Mouse (Mus musculus) retina, postnatal 1 day (tissue): Measurements from ENCODE around the gene Tspoap1.
A peak's percentile ranks its signal among the peaks of the same experiment; 100 is the strongest.

Experiments
- DNase-seq: peaks from one replicate; pipeline ENCODE4 v3.0.0-alpha.2; 2012

The Tspoap1 gene

DNA sequence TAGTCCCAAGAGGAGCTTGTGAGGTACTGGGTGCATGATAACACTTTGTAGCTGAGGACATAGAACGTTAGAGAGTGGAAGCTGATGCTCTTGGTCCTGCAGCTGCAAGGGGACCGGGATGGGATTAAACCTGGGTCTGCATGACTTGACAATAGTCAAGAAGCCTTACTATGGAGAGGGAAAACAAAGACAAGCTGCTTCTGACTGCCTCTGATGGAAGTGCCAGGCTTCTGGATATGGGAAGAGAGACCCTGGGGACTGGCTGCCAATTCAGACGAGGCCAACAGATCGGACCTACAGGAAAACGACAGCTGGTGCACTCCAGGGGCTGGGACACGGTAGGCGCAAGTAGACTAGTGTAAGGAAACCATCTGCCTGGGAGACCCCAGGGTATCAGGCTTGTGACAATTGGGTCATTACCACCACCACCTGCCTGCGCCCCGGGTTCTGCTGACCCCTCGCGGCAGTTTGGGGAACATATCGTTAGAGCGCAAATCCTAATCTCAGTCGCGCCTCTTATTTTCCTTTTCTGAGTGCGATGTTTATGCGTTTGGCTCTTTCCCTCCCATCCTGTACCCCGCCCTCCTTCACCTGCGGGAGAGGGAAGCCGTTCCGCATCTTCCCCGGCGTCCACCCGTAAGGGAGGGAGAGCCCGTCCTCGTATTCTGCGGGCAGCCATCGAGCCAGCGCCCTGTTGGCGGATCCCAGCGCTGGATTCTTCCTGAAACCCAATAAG is 56.5 kb downstream of the Tspoap1 start:
- peak; percentile 92 for DNase-seq

DNA sequence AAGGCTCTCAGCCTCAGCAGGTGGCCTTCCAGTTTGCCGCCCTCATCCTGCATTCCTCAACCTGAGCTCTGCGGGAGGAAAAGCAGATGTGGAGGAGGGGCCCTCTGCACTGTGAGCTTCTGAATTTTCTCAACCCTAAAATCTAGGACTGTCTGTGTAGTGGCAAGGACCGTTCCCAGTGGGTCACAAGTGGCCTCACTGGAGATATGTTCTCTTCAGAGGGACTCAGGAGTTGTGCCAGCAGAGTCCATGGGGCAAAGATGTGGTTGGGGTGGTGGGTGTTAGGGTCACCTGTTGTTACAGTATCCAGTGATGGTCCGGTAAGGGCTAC is 57.1 kb downstream of the Tspoap1 start:
- DNase-seq = no peak

DNA sequence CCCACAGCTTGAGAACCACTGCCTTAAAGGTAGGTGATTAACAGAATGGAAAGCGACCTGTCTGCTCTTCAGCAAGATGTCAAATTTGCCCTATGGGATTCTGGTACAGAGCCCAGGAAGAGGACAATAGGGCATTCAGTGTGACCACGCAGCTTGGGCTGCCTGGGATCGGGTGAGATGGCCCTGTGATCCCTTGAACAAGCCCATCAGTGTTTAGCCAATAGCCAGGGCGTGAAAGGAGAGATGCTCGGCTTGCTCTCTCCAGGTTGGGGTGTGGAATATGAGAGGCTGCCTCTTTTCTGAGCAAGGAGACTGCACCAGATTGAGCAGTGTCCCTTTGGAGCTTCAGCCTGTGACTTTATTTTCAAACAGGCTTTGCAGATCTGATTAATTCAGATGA is 61.2 kb downstream of the Tspoap1 start:
- no peak for DNase-seq

DNA sequence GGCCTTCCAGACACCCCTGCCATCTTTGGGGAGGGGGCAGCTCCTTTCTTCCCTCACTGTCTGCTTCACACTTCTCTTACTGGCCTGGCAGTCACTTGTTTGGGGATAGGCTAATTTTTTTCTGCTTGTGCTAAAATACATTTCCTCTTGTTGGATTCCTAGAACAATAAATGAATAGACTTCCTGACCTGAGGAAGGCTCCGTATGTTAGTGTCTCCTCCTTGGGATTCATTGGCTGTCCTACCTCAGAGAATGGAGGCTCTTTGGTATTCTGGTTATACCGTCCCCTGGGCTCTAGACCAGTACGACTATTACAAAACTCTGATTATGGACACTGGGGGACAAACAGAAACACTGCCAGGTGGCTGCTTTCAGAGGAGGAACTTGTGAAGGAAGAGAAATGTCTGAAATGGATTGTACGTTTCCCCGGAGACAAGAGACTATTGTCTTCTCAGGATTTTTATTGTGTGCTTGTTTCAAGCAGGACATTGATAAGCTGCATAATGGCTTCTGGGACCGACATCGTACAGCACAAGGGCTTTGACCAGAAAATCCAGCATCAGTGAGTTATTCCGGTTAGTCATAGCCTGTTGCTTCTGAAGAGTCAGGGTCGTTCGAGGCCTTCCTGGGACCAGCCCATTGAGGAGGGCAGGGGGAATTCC is 68.0 kb downstream of the Tspoap1 start, which contains the start of gene Lpo:
TSS of gene Lpo (minus strand) at position 51 of the 662 bp plus-strand sequence.
- no peak for DNase-seq
